In the genomic region with DNA sequence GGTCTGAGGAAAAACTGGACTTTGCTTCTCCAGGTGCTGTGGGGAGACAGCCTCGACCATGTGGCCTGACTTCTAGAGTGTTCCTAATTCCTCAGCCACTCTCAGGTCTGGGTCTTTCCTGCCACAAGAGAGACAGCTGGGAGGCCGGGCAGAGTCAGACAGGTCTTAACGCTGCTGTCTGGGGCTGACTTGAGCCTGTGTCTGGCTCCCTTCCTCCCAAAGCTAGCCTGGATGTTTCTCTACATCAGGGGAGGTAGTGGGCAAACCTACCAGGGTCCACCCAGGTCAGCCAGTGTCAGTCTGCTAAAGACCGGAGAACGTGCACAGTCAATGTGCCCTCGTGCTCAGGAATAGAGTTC, we compare ENCODE assay signal across 11 mouse cellular contexts. TPM values are rescaled to one million over a fixed set of nuclear protein-coding genes. Genes with fewer than 3 reads are reported as not detected.
DNase-seq lines count a peak whose midpoint lies in the region; ATAC-seq and TF ChIP-seq lines count a peak whose summit lies in the region.
"Had no signal": no experiment of that assay in that cellular context is flagged by ENCODE, and none has a peak within 500 bp of the region (broad histone marks: within the 10 kb centered on the region; RNA-seq: fewer than 3 reads in every experiment).

No protein-coding gene starts in this region.

- H3K4me2 ChIP-seq in heart, embryonic 13.5 days, result no peak overlapping the region
- H3K4me2 ChIP-seq in lung, embryonic 16.5 days (ENCODE audit: low read depth, low read length), result peak overlapping the region; percentile 23
- peak overlapping the region; percentile 23; the same call in 1 of the 2 replicates for H3K4me2 ChIP-seq in limb, embryonic 11.5 days (ENCODE audit: low read depth, severe bottlenecking)

- no peaks in the 10 kb centered on the region for H3K27me3 ChIP-seq in heart, embryonic 13.5 days (replicated peaks)
- no peaks in the 10 kb centered on the region for H3K27me3 ChIP-seq in lung, embryonic 16.5 days (ENCODE audit: control insufficient read depth, insufficient read depth, low read depth, low read length)
- no peaks in the 10 kb centered on the region for H3K27me3 ChIP-seq in limb, embryonic 11.5 days (ENCODE audit: control insufficient read depth, insufficient read depth, low read length)

- H3K27ac ChIP-seq in heart, embryonic 13.5 days (replicated peaks), result peak overlapping the region; percentile 62
- peak overlapping the region; percentile 96 for H3K27ac ChIP-seq in lung, embryonic 16.5 days (ENCODE audit: low read length)
- H3K27ac ChIP-seq in brown adipose tissue, adult 24 weeks (replicated peaks; ENCODE audit: low read depth, low read length), result peak overlapping the region; percentile 64
- H3K27ac ChIP-seq in limb, embryonic 11.5 days (replicated peaks; ENCODE audit: low read depth, low read length), result 0 out of 2 replicates have a peak overlapping the region, but pooled peaks have one; percentile 51

- H3K9ac ChIP-seq in heart, embryonic 13.5 days, result peak overlapping the region; percentile 63; the same call in 1 of the 2 replicates
- H3K9ac ChIP-seq in lung, embryonic 16.5 days (ENCODE audit: low read length), result peak overlapping the region; percentile 12
- no peak overlapping the region for H3K9ac ChIP-seq in limb, embryonic 11.5 days (ENCODE audit: low read length)

- no peaks in the 10 kb centered on the region for H3K36me3 ChIP-seq in heart, embryonic 13.5 days
- H3K36me3 ChIP-seq in lung, embryonic 16.5 days (ENCODE audit: control insufficient read depth, insufficient read depth, low read length), result no peaks in the 10 kb centered on the region
- H3K36me3 ChIP-seq in limb, embryonic 11.5 days (ENCODE audit: control insufficient read depth, insufficient read depth, low read length), result no peaks in the 10 kb centered on the region; the same call in 1 of the 2 replicates

- H3K9me3 ChIP-seq in heart, embryonic 13.5 days, result no peaks in the 10 kb centered on the region
- no peaks in the 10 kb centered on the region for H3K9me3 ChIP-seq in lung, embryonic 16.5 days (ENCODE audit: control insufficient read depth, low read length)
- no peaks in the 10 kb centered on the region for H3K9me3 ChIP-seq in limb, embryonic 11.5 days (ENCODE audit: control insufficient read depth, low read length)

- ATAC-seq in heart, embryonic 13.5 days (ENCODE audit: extremely low read depth, insufficient number of reproducible peaks, low FRiP score, low TSS enrichment), result no peak
- no peak for ATAC-seq in lung, embryonic 16.5 days (ENCODE audit: low read depth)
- ATAC-seq in limb, embryonic 11.5 days (ENCODE audit: insufficient number of reproducible peaks, low FRiP score, low TSS enrichment, low read depth), result no peak

- H3K4me1 ChIP-seq in heart, embryonic 13.5 days, result peaks cover 97% of the 10 kb centered on the region
- H3K4me1 ChIP-seq in lung, embryonic 16.5 days (replicated peaks; ENCODE audit: control insufficient read depth, insufficient read depth, low read length), result peaks cover 92% of the 10 kb centered on the region
- peaks cover 51% of the 10 kb centered on the region for H3K4me1 ChIP-seq in lung, adult 2 months (ENCODE audit: control insufficient read depth, insufficient read depth, low read length)
- H3K4me1 ChIP-seq in brown adipose tissue, adult 24 weeks (ENCODE audit: control insufficient read depth, insufficient read depth, insufficient read length, low read length), result peaks cover 84% of the 10 kb centered on the region
- H3K4me1 ChIP-seq in limb, embryonic 11.5 days (ENCODE audit: control insufficient read depth, insufficient read depth, low read length), result peaks cover 72% of the 10 kb centered on the region

- no peak overlapping the region for H3K4me3 ChIP-seq in heart, embryonic 13.5 days
- 0 out of 2 replicates have a peak overlapping the region, but pooled peaks have one; percentile 3 for H3K4me3 ChIP-seq in lung, embryonic 16.5 days (ENCODE audit: low read length)
- H3K4me3 ChIP-seq in lung, adult 2 months (replicated peaks; ENCODE audit: extremely low read depth, low read depth, low read length), result no peak overlapping the region
- no peak overlapping the region for H3K4me3 ChIP-seq in brown adipose tissue, adult 24 weeks (ENCODE audit: insufficient read depth, low read depth, low read length)
- no peak overlapping the region for H3K4me3 ChIP-seq in limb, embryonic 11.5 days (ENCODE audit: low read depth, low read length)

- no peak for TF ChIP-seq CTCF in lung, adult 2 months (IDR thresholded peaks at IDR 0.05; ENCODE audit: insufficient read depth, low read length)

- WGBS in heart, embryonic 13.5 days, result 47% methylated on average over 6 of the region's 6 CpGs
- WGBS in lung, embryonic 16.5 days, result 40% methylated on average over 6 of the region's 6 CpGs
- 65% methylated on average over 6 of the region's 6 CpGs for WGBS in lung, adult 2 months
- 47% methylated on average over 6 of the region's 6 CpGs for WGBS in limb, embryonic 11.5 days

- no peak for DNase-seq in heart, postnatal 4 days
- no peak for DNase-seq in lung, adult 2 months
- no peak for DNase-seq in limb, embryonic 11.5 days (ENCODE audit: low spot score)
- no peak for DNase-seq in right cerebral cortex, adult 2 months (ENCODE audit: low spot score in 2 of 2)
- DNase-seq in frontal cortex, postnatal 36 days (ENCODE audit: low spot score in 2 of 2), result no peak
- DNase-seq: kidney, adult 18-20 months; layer of hippocampus, postnatal 36 days; thymus, postnatal 25 days had no signal

- TF ChIP-seq POLR2A in lung, adult 2 months (IDR thresholded peaks at IDR 0.05; ENCODE audit: borderline replicate concordance, extremely low read depth, low read depth, low read length), result no peak

RNA-seq across cellular contexts. Expression of gene Bahcc1, which starts 19.2 kb away (rescaled TPM):
- 4.4 and 5.2 TPM in 2 replicates for polyA plus RNA-seq in heart, embryonic 13.5 days (2015; fragmentation: Nextera tagmentation; extraction: Ambion mirVana)
- 10 to 100 TPM; 14.1 to 16.5 TPM for total RNA-seq in heart, postnatal 4 days (2021)
- 7.0 and 7.5 TPM in 2 replicates for polyA plus RNA-seq in lung, embryonic 16.5 days (2015; fragmentation: Nextera tagmentation; extraction: Ambion mirVana)
- 10.8 and 12.4 TPM in 2 replicates for polyA plus RNA-seq in lung, adult 2 months (2012; rRNA removed)
- 5.7 and 5.9 TPM in 2 replicates for polyA plus RNA-seq in brown adipose tissue, adult 24 weeks (2012; ENCODE audit: insufficient read depth, insufficient read length, missing spikeins)
- polyA plus RNA-seq in limb, embryonic 11.5 days (2014; fragmentation: Nextera tagmentation; extraction: Ambion mirVana), result 24.9 and 27.6 TPM in 2 replicates
